Mouse (Mus musculus) left cerebral cortex, adult 11 months (tissue): Measurements from ENCODE around the gene Map7.
A peak's percentile ranks its signal among the peaks of the same experiment; 100 is the strongest.

Experiments used
- DNase-seq: peaks from one replicate; pipeline ENCODE4 v3.0.0; 2022; ENCODE audit warnings: low spot score

The Map7 gene

DNA sequence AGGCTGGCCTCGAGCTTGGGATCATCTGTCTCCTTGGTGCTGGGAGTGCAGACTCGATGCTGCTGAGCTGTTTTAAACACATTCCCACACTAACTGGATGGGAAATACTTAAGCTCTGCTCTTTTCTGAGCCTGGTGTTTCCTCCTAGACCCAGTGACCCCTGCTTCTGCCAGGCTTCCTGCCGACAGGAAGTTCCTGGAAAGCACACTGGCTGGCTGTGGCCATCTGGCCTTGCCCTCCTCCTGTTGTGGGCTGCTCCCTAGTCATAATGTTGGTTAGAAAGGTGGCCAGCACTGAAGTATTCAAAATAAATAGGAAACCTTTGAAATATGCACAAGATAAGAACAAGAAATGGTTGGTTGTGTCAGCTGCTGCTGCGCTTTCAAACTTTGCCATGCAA is 86.2 kb downstream of the Map7 start:
- no peak for DNase-seq

DNA sequence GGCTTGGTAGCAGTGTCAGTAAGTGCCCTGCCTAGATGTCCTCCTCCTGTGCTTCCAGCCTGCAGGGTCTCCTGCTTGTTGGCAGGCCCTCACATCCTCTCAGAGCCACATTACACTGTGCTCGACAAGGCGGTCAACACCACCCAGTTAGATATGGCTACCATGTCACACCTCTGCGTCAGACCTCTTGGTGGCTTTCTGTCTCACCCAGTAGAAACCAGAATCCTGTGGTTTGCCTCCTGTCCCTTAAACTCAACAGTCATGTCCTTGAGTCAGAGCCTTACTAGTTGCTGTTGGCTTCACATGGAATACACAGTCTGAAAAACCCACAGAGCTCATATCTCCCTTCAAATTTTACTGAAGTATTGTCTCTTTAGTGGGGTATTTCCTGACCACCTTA is 87.4 kb downstream of the Map7 start:
- DNase-seq = no peak

GRCm38 (mm10) chr10:20236241-20236640 is 88.0 kb downstream of the Map7 start:
- no peak for DNase-seq

- DNase-seq = no peak
Observed at GRCm38 (mm10) chr10:20238281-20238680, 90.0 kb downstream of the Map7 start.

DNA sequence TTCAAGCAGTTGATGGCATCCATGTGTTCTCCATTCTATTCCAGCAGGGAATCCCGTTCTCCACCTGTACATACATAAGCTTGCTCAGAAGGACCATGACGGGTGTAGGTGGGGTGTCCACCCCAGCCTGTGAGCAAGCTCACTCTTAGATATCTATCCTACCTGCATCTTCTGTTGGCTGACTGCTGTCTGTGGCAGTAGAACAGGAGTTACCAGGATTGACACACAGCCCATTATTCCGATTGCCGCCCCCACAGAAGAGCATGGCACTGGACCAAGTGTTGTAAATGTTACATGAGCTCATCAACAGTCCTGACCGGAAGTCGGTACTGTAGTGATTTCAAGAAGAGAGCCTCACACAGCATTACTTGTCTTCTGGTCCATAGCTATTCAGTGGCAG is 92.6 kb downstream of the Map7 start:
- DNase-seq = no peak

GRCm38 (mm10) chr10:20243321-20243720 is 95.0 kb downstream of the Map7 start:
- no peak for DNase-seq

DNA sequence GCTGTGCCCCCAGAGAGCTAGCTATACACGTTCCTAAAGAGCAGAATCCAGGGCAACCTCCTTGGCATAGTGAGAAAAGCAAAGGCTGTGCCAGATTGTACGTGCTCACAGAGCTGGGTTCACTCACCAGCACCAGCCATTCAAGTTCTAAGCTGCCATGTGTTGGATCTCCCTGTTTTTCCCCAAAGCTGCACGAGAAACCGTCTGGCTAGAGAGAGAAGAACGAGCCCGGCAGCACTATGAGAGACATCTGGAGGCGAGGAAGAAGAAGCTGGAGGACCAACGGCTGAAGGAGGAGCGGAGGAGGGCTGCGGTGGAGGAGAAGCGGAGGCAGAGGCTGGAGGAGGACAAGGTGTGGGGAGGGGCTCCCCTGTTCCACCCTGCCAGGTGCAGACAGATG is 96.8 kb downstream of the Map7 start:
- no peak for DNase-seq

DNA sequence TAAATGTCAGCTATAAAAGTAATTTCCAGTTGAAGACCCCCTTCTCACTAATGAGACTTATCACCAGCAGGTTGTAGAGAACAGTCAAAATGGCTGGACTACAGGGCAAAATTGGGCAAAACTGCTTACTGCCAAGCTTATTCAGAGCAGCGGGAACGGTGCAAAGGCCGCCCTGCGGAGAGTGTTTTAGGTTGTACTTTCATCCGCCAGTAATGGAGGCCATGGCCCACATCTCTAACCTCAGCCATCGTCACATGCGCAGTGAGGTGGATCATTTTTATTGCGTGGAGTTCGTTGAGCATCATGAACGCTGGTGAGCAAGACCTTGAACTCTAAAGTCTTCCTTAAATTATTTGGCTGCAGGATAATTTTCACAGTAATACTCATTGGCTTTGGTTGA is 100.8 kb downstream of the Map7 start:
- DNase-seq = no peak

DNA sequence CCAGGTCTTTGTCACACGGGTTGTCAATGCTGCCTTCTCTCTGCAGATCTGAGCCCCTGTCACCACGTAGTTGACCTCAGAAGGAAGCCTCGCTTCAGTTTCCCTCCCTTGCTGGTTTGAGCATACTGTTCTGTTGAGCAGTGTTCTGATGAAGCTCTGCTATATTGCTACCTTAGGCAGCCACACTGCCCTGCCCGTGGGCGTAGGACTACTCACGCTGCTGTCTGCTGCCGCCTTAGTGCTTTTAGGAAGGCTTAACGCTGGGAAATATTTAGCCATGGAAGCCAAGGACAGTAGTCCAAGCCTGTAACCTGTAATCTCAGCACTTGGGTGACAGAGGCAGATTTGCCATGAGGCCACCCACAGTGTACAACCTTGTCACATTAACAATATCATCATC is 107.3 kb downstream of the Map7 start:
- no peak for DNase-seq

GRCm38 (mm10) chr10:20257054-20257643 is 108.9 kb downstream of the Map7 start:
- no peak for DNase-seq

DNA sequence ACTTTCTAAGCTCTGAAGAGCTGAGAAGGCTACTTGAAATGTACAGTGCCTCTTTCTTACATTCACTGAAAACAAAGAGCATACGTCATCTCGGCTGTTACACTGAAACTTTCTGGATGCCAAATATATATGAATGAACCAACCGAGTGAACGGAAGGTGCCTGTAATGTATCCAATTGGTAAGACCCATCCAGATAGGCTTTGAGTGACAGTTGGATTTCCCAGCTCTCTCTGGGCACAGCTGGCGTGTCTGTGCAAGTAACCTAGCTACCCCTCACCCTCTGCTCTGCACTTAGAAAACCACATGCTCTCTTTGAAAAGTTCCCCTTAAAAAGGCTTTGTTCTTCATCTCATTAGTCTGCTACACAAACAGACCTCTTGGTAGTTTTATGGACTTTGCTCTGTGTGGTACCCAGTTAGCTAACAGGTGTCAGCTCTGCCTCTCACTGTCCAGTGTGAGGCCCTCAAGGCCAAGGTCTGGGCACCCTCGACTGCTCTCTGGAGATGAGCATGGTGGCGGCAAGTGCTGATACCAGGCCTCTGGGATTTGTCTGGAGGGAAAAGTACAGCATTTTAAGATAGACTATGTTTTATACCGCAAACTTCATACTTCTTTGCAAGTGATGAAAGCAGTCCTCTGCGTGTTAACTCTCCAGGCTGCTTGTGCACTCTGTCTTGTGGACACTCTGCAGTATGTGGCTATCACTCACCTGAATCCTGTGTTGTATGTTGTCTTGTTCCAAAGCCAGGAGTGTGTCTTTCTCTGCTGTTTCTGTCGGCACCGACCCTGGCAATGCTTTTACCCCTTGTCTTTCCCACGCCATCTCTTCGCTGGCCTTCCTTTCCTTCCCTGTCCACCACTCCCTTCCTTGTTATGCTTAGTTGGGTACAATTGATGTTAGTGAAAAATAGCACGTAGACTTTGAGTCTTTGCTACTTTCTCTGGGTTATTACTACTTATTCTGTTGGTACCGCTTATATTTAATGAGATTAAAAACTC is 109.8 kb downstream of the Map7 start:
- no peak for DNase-seq

DNA sequence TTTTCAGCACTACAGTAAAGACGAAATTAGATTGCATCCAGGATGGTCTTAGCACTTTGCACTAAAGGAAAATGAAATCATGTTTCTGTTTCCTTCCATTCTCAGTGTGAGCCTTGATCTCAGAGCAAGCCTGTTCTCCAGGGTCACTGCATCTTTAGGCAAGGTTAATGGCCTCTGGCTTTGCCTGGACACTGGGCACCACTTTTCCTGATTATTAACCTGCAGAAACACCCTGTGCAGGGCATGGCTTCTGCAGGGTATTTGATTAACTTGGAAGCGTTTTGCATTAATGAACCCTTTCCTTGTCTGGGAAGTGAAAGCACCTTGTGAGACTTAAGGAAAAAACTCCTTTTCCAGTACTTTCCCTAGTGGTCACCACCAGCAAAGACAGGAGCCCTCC is 111.2 kb downstream of the Map7 start:
- no peak for DNase-seq

DNA sequence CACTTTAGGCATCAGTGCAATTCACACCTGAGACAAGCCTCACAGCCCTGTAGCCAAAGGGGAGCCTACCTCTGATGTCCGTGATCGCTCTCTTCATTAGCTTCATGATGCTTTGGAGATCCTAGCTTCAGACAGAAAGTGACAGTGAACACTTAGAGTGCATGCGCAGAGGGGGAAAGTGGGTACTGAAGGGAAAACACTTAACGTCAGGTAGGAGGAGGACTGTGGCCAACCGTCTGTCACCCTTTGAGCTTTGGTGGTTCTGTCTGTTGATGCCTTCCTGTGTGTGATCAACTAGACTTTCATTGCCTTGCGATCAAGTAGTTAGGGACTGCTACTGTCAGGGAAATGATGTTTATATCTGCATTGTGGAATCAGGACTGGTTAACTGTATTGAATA is 114.6 kb downstream of the Map7 start:
- no peak for DNase-seq

DNA sequence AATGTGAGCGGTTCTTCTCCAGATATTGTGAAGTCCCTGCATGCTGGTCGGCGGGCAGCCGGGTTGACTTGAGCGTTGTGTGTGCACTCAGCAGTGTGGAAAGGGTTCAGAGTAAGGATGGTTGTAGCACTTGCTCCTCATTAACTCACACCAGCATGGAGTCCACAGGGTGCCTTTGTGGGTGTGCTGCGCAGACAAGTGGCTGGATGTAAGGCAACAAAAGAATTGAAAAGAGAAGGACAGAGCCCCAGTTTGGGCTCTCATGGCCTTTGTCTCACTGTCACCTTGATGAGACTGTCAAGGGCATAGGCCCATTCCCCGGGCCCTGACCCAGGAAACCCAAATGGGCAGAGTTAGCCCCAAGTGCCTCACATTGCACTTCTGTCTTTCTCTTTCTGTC is 116.2 kb downstream of the Map7 start:
- DNase-seq = no peak

DNA sequence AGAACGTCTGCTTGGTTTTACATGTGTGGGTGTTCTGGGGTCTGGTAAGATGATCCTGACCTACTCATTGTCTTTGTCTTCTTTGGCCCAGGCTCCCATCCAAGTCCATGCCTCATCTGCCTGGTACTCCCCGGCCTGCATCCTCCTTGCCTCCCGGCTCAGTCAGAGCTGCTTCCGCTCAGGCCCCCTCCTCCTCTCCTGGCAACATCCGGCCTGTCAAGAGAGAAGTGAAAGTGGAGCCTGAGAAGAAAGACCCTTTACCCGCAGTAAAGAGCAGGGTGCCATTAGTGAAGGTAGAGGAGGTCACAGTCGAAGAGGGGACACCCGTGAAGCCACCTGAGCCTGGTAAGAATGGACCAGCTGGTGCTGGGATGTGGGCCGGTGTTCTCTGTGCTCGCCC is 118.8 kb downstream of the Map7 start:
- no peak for DNase-seq

- DNase-seq = no peak
Observed at GRCm38 (mm10) chr10:20268945-20269344, 120.7 kb downstream of the Map7 start.

DNA sequence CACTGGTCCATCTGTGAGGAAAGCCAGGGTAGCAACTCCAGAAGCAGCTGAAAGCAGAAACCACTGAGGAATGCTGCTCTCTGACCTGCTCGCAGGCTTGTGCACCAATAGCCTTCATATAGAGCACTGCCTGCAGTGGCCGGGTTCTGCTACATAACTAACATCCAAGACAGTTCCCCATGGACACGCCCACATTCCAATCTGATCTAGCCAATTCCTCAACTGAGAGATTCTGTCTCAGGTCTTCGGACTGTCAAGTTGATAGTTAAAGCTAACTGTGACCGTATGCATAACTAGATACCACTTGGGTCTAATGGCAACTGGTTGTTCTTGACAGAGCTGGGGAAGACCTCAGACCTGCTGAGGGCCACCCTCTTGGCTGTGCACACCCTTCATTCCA is 124.1 kb downstream of the Map7 start:
- no peak for DNase-seq

GRCm38 (mm10) chr10:20273278-20273677 is 125.0 kb downstream of the Map7 start:
- no peak for DNase-seq

- no peak for DNase-seq
Observed at GRCm38 (mm10) chr10:20274022-20274421, 125.8 kb downstream of the Map7 start.

- no peak for DNase-seq
Observed at GRCm38 (mm10) chr10:20281456-20281855, 133.2 kb downstream of the Map7 start.

DNA sequence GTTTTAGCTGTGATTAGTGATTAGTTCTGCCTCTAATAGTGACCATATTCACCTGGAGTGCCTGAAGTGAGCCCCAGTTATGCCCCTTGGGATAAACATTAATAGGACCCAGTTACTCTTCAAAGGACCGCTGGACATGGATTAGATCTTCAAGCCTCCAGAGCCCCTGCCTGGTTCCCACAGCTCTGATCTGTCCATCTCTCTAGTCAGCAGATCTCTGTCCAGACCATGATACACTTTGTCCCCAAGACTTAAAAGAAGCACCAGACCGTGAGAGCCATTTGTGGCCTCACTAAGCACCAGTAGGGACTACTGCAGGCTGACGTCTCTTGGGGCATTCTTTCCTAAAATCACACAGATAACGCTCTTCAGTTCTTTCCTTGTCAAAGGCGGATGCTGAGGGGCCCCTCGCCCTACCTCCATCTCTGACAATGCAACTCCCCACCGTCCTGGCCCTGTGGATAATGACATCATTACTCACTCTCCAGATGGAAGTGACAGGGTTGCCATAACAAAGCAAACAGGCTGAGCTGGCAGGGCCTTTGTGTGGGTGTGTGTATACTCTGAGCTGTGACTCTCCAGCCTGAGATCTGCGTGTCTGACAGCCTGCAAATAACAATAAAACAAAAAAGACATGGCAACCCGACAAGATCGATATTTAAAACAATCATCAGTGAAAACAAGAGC is 137.2 kb downstream of the Map7 start:
- DNase-seq = peak; percentile 33

- DNase-seq = no peak
Observed at GRCm38 (mm10) chr10:20285994-20286836, 137.9 kb downstream of the Map7 start.
